Mouse (Mus musculus) inflammation-experienced regulatory T-cells (primary cell): ENCODE results near the gene Icam2. TPM values are rescaled to one million over a fixed set of nuclear protein-coding genes. Genes with fewer than 3 reads are reported as not detected.

Experiments
- polyA plus RNA-seq, 2 experiments: library from polyadenylated mRNA; unstranded; fragments of 100-300 nt; shearing (Covaris generic); gene quantifications; one replicate each; pipeline ENCODE4 v1.2.1; 2017

Icam2 gene
- polyA plus RNA-seq: 100 to 1,000 TPM in 1 of 2 experiments, 10 to 100 TPM in 1; 89.2 to 139 TPM

DNA sequence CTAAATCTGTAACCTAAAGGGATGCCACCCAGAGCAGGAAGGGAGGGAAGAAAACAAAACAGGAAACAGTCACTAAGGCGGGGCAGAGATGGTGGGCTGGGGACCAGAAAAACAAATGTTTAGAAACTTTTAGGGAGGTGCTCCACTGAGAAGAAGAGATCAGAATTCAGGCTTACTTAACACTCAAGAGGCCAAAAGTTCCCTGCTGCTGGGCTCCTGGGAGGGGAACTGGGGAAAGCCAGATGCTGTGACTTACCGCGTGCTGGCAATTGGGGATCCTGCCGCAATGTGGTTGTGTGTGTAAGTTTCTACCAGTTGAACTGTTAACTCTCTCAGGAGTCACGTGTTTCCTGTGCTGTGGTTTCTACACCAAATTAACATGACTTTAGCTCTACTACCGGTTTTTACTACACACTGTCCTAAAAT, at the start of gene Icam2:
Gene Icam2 (minus strand): TSS at position 285 of the 426 bp plus-strand sequence.

DNA sequence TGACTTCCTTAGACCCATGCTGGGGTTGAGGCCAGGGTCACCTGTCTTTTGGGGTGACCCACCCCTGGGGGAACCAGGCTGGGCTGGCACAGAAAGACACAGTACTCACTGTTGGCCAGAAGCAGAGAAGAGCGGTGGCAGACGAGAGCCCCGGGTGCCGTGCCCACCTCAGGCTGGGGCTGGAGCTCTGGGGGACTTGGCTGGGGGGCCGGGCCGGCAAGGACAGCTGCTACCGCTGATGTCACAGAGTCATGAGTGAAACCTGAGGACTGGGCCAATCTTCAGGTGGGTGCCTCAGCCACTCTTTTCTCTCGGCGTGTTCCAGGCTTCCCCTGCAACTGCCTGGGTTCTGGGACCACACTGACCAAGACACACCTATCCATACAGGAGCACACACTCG, 22.5 kb downstream of the Icam2 start, which contains the start of gene Prr29:
Gene Prr29 (plus strand): TSS at position 107 of the 400 bp plus-strand sequence.

DNA sequence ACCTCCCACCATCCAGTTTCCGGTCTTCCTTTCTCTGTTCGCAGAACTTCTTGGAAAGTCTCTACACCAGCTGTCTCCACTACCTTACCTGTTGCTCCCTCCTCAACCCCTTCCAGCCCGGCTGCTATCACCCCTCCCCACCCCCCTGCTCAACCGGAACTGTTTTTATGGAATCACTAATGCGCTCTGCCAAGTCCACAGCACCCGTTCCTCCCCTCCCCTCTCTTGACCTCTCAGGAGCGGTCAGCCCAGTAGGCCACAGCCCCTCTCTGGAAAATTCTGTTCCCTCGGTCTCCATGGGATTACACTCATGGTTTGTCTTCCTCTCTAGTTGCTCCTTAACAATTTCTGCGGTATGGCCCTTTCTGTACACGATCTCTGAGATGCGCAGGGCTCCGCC, 34.7 kb downstream of the Icam2 start, which contains the start of gene Scn4a:
Gene Scn4a (minus strand): TSS at position 101 of the 400 bp plus-strand sequence.

Other genes with a start within 250 kb of the Icam2 start
- gene Gm10840, start 227.2 kb downstream of the Icam2 start, polyA plus RNA-seq: 1 to 10 TPM; 1.2 to 4.5 TPM
- 1,000 to 10,000 TPM; 1,428 to 1,622 TPM for gene Limd2, start 227.2 kb downstream of the Icam2 start, polyA plus RNA-seq
- gene Strada, start 185.9 kb downstream of the Icam2 start, polyA plus RNA-seq: 10 to 100 TPM; 35.2 to 44.5 TPM
- 100 to 1,000 TPM; 109 to 115 TPM for gene Ccdc47, start 171.7 kb downstream of the Icam2 start, polyA plus RNA-seq
- 100 to 1,000 TPM in 1 of 2 experiments, 10 to 100 TPM in 1; 94.5 to 104 TPM for gene Ddx42, start 171.1 kb downstream of the Icam2 start, polyA plus RNA-seq
- gene Ftsj3, start 132.0 kb downstream of the Icam2 start, polyA plus RNA-seq: 10 to 100 TPM; 67.1 to 82.1 TPM
- gene Psmc5, start 131.9 kb downstream of the Icam2 start, polyA plus RNA-seq: 100 to 1,000 TPM; 177 to 179 TPM
- 100 to 1,000 TPM; 151 to 190 TPM for gene Smarcd2, start 115.1 kb downstream of the Icam2 start, polyA plus RNA-seq
- under 1 TPM; 0.07 to 0.45 TPM for gene Tcam1, start 111.4 kb downstream of the Icam2 start, polyA plus RNA-seq
- gene Gh, start 86.2 kb downstream of the Icam2 start, polyA plus RNA-seq: under 1 TPM in 1 of 2 experiments, not detected in 1; 0.55 TPM
- 10 to 100 TPM; 34.7 to 52.4 TPM for gene Cd79b, start 73.3 kb downstream of the Icam2 start, polyA plus RNA-seq
- gene Scn4a, start 34.8 kb downstream of the Icam2 start, polyA plus RNA-seq: under 1 TPM; 0.02 to 0.29 TPM
- gene Prr29, start 22.6 kb downstream of the Icam2 start, polyA plus RNA-seq: under 1 TPM in 1 of 2 experiments, not detected in 1; 0.55 TPM
- gene Ern1, start 99.8 kb upstream of the Icam2 start, polyA plus RNA-seq: 1 to 10 TPM; 4.0 to 6.1 TPM
- gene Tex2, start 225.3 kb upstream of the Icam2 start, polyA plus RNA-seq: 10 to 100 TPM; 24.2 to 25.5 TPM